Mouse (Mus musculus) embryonic facial prominence, embryonic 12.5 days (tissue): ENCODE measurements around the gene Igf2bp1. TPM values are rescaled to one million over a fixed set of nuclear protein-coding genes. Genes with fewer than 3 reads are reported as not detected.

Source experiments
- ATAC-seq: fragments of 200-750 bp; cut with Nextera tagmentation; 2 replicates; pipeline ENCODE4 v1.8.0; 2017; ENCODE audit not compliant: insufficient number of reproducible peaks, insufficient read depth, low FRiP score, low TSS enrichment
- H3K27ac ChIP-seq: fragments of 300-500 bp; sonication (generic); 2 replicates; pipeline ENCODE4 v1.5.1; 2016; ENCODE audit warnings: mild to moderate bottlenecking
- H3K27me3 ChIP-seq: fragments of 300-500 bp; sonication (generic); 2 replicates; pipeline ENCODE4 v1.6.1; 2016; ENCODE audit warnings: mild to moderate bottlenecking, moderate library complexity
- H3K36me3 ChIP-seq: fragments of 300-500 bp; sonication (generic); 2 replicates; pipeline ENCODE4 v1.6.1; 2016; ENCODE audit warnings: mild to moderate bottlenecking
- H3K4me1 ChIP-seq: fragments of 300-500 bp; sonication (generic); 2 replicates; pipeline ENCODE4 v1.6.1; 2016
- H3K4me2 ChIP-seq: fragments of 300-500 bp; sonication (generic); replicated peaks from 2 replicates; pipeline ENCODE4 v1.6.1; 2016; ENCODE audit warnings: mild to moderate bottlenecking, moderate library complexity
- H3K4me3 ChIP-seq: fragments of 300-500 bp; sonication (generic); 2 replicates; pipeline ENCODE4 v1.5.1; 2016; ENCODE audit warnings: mild to moderate bottlenecking
- H3K9ac ChIP-seq: fragments of 300-500 bp; sonication (generic); 2 replicates; pipeline ENCODE4 v1.6.1; 2016; ENCODE audit warnings: mild to moderate bottlenecking, moderate library complexity
- H3K9me3 ChIP-seq: fragments of 300-500 bp; sonication (generic); 2 replicates; pipeline ENCODE4 v1.6.1; 2016; ENCODE audit warnings: mild to moderate bottlenecking, moderate library complexity
- WGBS: fragments of 180-500 bp; shearing (Covaris S2); methylation state at CpG from one replicate; pipeline ENCODE4 v1.1.7; 2016; 5-methylcytosine and 5-hydroxymethylcytosine counted together
- microRNA-seq: library from miRNA; unstranded; fragments of <30 nt; microRNA quantifications from one replicate; pipeline ENCODE4, GENCODE M21; 2017
- polyA plus RNA-seq: library from polyadenylated mRNA; unstranded; fragments of >200 nt; fragmentation: Nextera tagmentation; extraction: Ambion mirVana; gene quantifications from 2 replicates; pipeline ENCODE4 v1.2.1, GENCODE M21; 2016

The Igf2bp1 gene
- polyA plus RNA-seq, 1 experiment from 2014 or later: 89.6 TPM

- peak overlapping the region; percentile 16 for H3K4me3 ChIP-seq
These were observed 90.6 kb downstream of the Igf2bp1 start for GRCm38 (mm10) chr11:95915006-95915710.

GRCm38 (mm10) chr11:95914571-95914991 lies 91.2 kb downstream of the Igf2bp1 start, which contains the start of gene B4galnt2:
B4galnt2 (minus strand) TSS chr11:95914891.
- 2% methylated on average over 35 of the region's 35 CpGs for WGBS
- peak within 1 kb of the TSS; percentile 34 for H3K4me2 ChIP-seq
- peaks cover 76% of the 10 kb centered on the region for H3K27me3 ChIP-seq
- no peaks in the 10 kb centered on the region for H3K36me3 ChIP-seq
- H3K4me3 ChIP-seq: peak within 1 kb of the TSS; percentile 16
- H3K27ac ChIP-seq: no peak within 1 kb of the TSS
- peaks cover 10% of the 10 kb centered on the region for H3K4me1 ChIP-seq
- H3K9ac ChIP-seq: no peak within 1 kb of the TSS
- no peaks in the 10 kb centered on the region for H3K9me3 ChIP-seq
- ATAC-seq: no peak

More at GRCm38 (mm10) chr11:95915006-95915710, 90.6 kb downstream of the Igf2bp1 start:
- H3K27me3 ChIP-seq: peaks cover 76% of the 10 kb centered on the region
- no peaks in the 10 kb centered on the region for H3K9me3 ChIP-seq
- peak overlapping the region; percentile 34 for H3K4me2 ChIP-seq
- peaks cover 10% of the 10 kb centered on the region for H3K4me1 ChIP-seq
- H3K36me3 ChIP-seq: no peaks in the 10 kb centered on the region
- no peak for ATAC-seq
- H3K27ac ChIP-seq: no peak overlapping the region
- no peak overlapping the region for H3K9ac ChIP-seq
- 1% methylated on average over 28 of the region's 28 CpGs for WGBS

- peak overlapping the region; percentile 16 for H3K4me3 ChIP-seq
- H3K27ac ChIP-seq: no peak overlapping the region
- no peak for ATAC-seq
- peaks cover 10% of the 10 kb centered on the region for H3K4me1 ChIP-seq
- no peak overlapping the region for H3K9ac ChIP-seq
- no peaks in the 10 kb centered on the region for H3K36me3 ChIP-seq
- no peaks in the 10 kb centered on the region for H3K9me3 ChIP-seq
- H3K4me2 ChIP-seq: peak overlapping the region; percentile 30
- H3K27me3 ChIP-seq: peaks cover 75% of the 10 kb centered on the region
- 2% methylated on average over 14 of the region's 14 CpGs for WGBS
These were observed 91.7 kb downstream of the Igf2bp1 start for GRCm38 (mm10) chr11:95913959-95914566.

GRCm38 (mm10) chr11:95911579-95911978 lies 94.2 kb downstream of the Igf2bp1 start:
- no peak overlapping the region for H3K4me3 ChIP-seq
- 11% methylated on average over 6 of the region's 7 CpGs for WGBS
- H3K4me1 ChIP-seq: peaks cover 10% of the 10 kb centered on the region
- H3K9me3 ChIP-seq: no peaks in the 10 kb centered on the region
- H3K27ac ChIP-seq: no peak overlapping the region
- H3K4me2 ChIP-seq: no peak overlapping the region
- H3K9ac ChIP-seq: no peak overlapping the region
- H3K27me3 ChIP-seq: peaks cover 57% of the 10 kb centered on the region
- no peaks in the 10 kb centered on the region for H3K36me3 ChIP-seq
- no peak for ATAC-seq

GRCm38 (mm10) chr11:95907805-95908524 lies 97.8 kb downstream of the Igf2bp1 start:
- H3K9ac ChIP-seq: no peak overlapping the region
- 87% methylated on average over 5 of the region's 5 CpGs for WGBS
- H3K27me3 ChIP-seq: peaks cover 24% of the 10 kb centered on the region
- H3K4me1 ChIP-seq: no peaks in the 10 kb centered on the region
- H3K27ac ChIP-seq: no peak overlapping the region
- no peaks in the 10 kb centered on the region for H3K36me3 ChIP-seq
- H3K4me2 ChIP-seq: no peak overlapping the region
- ATAC-seq: no peak
- H3K9me3 ChIP-seq: no peaks in the 10 kb centered on the region
- H3K4me3 ChIP-seq: no peak overlapping the region

Small RNA genes lying within 50 kb of the gene (microRNA-seq; reads per million reads assigned to microRNA genes)
- gene Mir3063: 0.54 reads per million

Other genes starting within 250 kb of the Igf2bp1 start
- not detected in 2 replicates for gene Phospho1, start 181.4 kb downstream of the Igf2bp1 start, polyA plus RNA-seq
- 8.9 and 13.1 TPM in 2 replicates for gene Gngt2, start 168.7 kb downstream of the Igf2bp1 start, polyA plus RNA-seq
- 4.3 and 5.0 TPM in 2 replicates for gene Abi3, start 163.5 kb downstream of the Igf2bp1 start, polyA plus RNA-seq
- not detected in 2 replicates for gene B4galnt2, start 91.0 kb downstream of the Igf2bp1 start, polyA plus RNA-seq
- gene Gip, start 18.6 kb upstream of the Igf2bp1 start, polyA plus RNA-seq: not detected in 2 replicates
- gene Snf8, start 28.9 kb upstream of the Igf2bp1 start, polyA plus RNA-seq: 105 and 106 TPM in 2 replicates
- gene Ube2z, start 59.4 kb upstream of the Igf2bp1 start, polyA plus RNA-seq: 49.2 and 53.0 TPM in 2 replicates
- gene Atp5g1, start 69.7 kb upstream of the Igf2bp1 start, polyA plus RNA-seq: 494 and 532 TPM in 2 replicates
- not detected in 2 replicates for gene Calcoco2, start 106.0 kb upstream of the Igf2bp1 start, polyA plus RNA-seq
- 0.12 TPM in 1 of 2 replicates, not detected in the other for gene Ttll6, start 127.8 kb upstream of the Igf2bp1 start, polyA plus RNA-seq
- not detected in 2 replicates for gene Hoxb13, start 188.4 kb upstream of the Igf2bp1 start, polyA plus RNA-seq